Mouse (Mus musculus): ENCODE measurements around the gene Ntm.

- TF ChIP-seq POLR2AphosphoS2 (IDR thresholded peaks at IDR 0.05; ENCODE audit: insufficient read length, low read depth) (no peak), POLR2A (IDR thresholded peaks at IDR 0.05; ENCODE audit: insufficient read length, low read depth) (no peak), TCF12 (IDR thresholded peaks at IDR 0.05; ENCODE audit: insufficient read depth, poor library complexity, severe bottlenecking) (no peak), MYOG (IDR thresholded peaks at IDR 0.05; ENCODE audit: control insufficient read depth in 1 of 3, insufficient read depth in 1 of 3, insufficient read length in 2 of 3, low read depth in 2 of 3) (no peak), CEBPB (IDR thresholded peaks at IDR 0.05; ENCODE audit: insufficient read depth, poor library complexity, severe bottlenecking) (no peak)
These were observed 443.8 kb downstream of the Ntm start for GRCm38 (mm10) chr9:29519181-29519580.
